Comparison of ENCODE assay signal across 9 mouse cellular contexts in genomic region chr9:81863888-81864234, GRCm38 (mm10). TPM values are rescaled to one million over a fixed set of nuclear protein-coding genes. Genes with fewer than 3 reads are reported as not detected.
A peak's percentile ranks its signal among the peaks of the same experiment; 100 is the strongest.
DNase-seq lines count a peak whose midpoint lies in the region; ATAC-seq and TF ChIP-seq lines count a peak whose summit lies in the region.
"Had no signal": no experiment of that assay in that cellular context is flagged by ENCODE, and none has a peak within 500 bp of the region (broad histone marks: within the 10 kb centered on the region; RNA-seq: fewer than 3 reads in every experiment).

No protein-coding gene starts in this region.

- no peak for DNase-seq in heart, adult 8-10 months (ENCODE audit: low spot score)
- no peak for DNase-seq in Patski (ENCODE audit: low read depth, low spot score)
- no peak for DNase-seq in liver, postnatal 0 days
- DNase-seq in MN1 (ENCODE audit: low spot score), result no peak
- DNase-seq in ovary, postnatal 10 days (ENCODE audit: low spot score), result no peak
- DNase-seq in cerebellum, adult 8-10 months, result no peak

- TF ChIP-seq CTCF in Patski (IDR thresholded peaks at IDR 0.05), result no peak
- TF ChIP-seq CTCF in liver, postnatal 0 days (IDR thresholded peaks at IDR 0.05; ENCODE audit: low read depth), result no peak

- TF ChIP-seq EP300 in liver, postnatal 0 days (IDR thresholded peaks at IDR 0.05; ENCODE audit: low read depth), result no peak

- H3K27ac ChIP-seq in heart, embryonic 13.5 days (replicated peaks), result no peak overlapping the region
- H3K27ac ChIP-seq in liver, postnatal 0 days (ENCODE audit: low read depth), result no peak overlapping the region

- in situ Hi-C loops in Patski (cut with MboI; ENCODE audit: low pct_unique_long_range_greater_than_20kb), result no loop called here

- 0 out of 2 replicates have a peak, but pooled peaks have one; percentile 8 for ATAC-seq in heart, embryonic 13.5 days (ENCODE audit: extremely low read depth, insufficient number of reproducible peaks, low FRiP score, low TSS enrichment)
- ATAC-seq in Patski, result peak; percentile 17
- ATAC-seq in granulocyte monocyte progenitor cell, adult 5-6 weeks (replicated peaks; ENCODE audit: poor library complexity, severe bottlenecking), result peak; percentile 64
- ATAC-seq in liver, postnatal 0 days, result no peak

- H3K4me2 ChIP-seq in heart, embryonic 13.5 days, result peak overlapping the region; percentile 75
- H3K4me2 ChIP-seq in liver, postnatal 0 days (ENCODE audit: low read depth, low read length), result peak overlapping the region; percentile 84

- WGBS in heart, embryonic 13.5 days, result 18% methylated on average over 13 of the region's 13 CpGs
- WGBS in liver, postnatal 0 days (ENCODE audit: insufficient replicate concordance), result 8% methylated on average over 13 of the region's 13 CpGs

- no peaks in the 10 kb centered on the region for H3K36me3 ChIP-seq in heart, embryonic 13.5 days
- H3K36me3 ChIP-seq in liver, postnatal 0 days (replicated peaks; ENCODE audit: insufficient read depth, low read length), result no peaks in the 10 kb centered on the region

- CTCF ChIA-PET in Patski (lab: Charles Lee), result interaction anchor here (1.4 kb wide), 1 partner anchor 237 kb away, joined by 3 read pairs; no protein-coding TSS in a partner anchor

- peak overlapping the region; percentile 77 for H3K9ac ChIP-seq in heart, embryonic 13.5 days
- H3K9ac ChIP-seq in liver, postnatal 0 days (replicated peaks), result peak overlapping the region; percentile 44; the same call in 1 of the 2 replicates

- POLR2A ChIA-PET in Patski (lab: Charles Lee), result no interaction called here

- H3K9me3 ChIP-seq in heart, embryonic 13.5 days, result no peaks in the 10 kb centered on the region
- no peaks in the 10 kb centered on the region for H3K9me3 ChIP-seq in liver, postnatal 0 days (ENCODE audit: low read length)

- peaks cover 15% of the 10 kb centered on the region for H3K27me3 ChIP-seq in heart, embryonic 13.5 days (replicated peaks)
- H3K27me3 ChIP-seq in Patski, result no peaks in the 10 kb centered on the region
- no peaks in the 10 kb centered on the region for H3K27me3 ChIP-seq in liver, postnatal 0 days (ENCODE audit: insufficient read depth, low read length)

- H3K4me1 ChIP-seq in heart, embryonic 13.5 days, result 0 out of 2 replicates have a peak, but pooled peaks cover 3% of the 10 kb centered on the region
- 0 out of 2 replicates have a peak, but pooled peaks cover 6% of the 10 kb centered on the region for H3K4me1 ChIP-seq in liver, postnatal 0 days (ENCODE audit: insufficient read depth)

- peak overlapping the region; percentile 58 for H3K4me3 ChIP-seq in heart, embryonic 13.5 days
- H3K4me3 ChIP-seq in liver, postnatal 0 days (ENCODE audit: low read depth, low read length), result peak overlapping the region; percentile 49

RNA-seq across cellular contexts. Expression of gene Mei4, which starts 0.4 kb away (rescaled TPM):
- 0.23 and 0.32 TPM in 2 replicates for polyA plus RNA-seq in heart, embryonic 13.5 days (2015; fragmentation: Nextera tagmentation; extraction: Ambion mirVana)
- not detected for total RNA-seq in heart, adult 8-10 months (2022)
- 0.80 TPM for polyA plus RNA-seq in Patski (2021)
- 2.2 and 3.1 TPM in 2 replicates for total RNA-seq in granulocyte monocyte progenitor cell, adult 5-6 weeks (2014; fragmentation: Nextera tagmentation)
- total RNA-seq in granulocyte monocyte progenitor cell, adult 5-6 weeks (2017), result 2.1 and 2.4 TPM in 2 replicates
- polyA plus RNA-seq in liver, postnatal 0 days (2015; fragmentation: Nextera tagmentation; extraction: Ambion mirVana), result 0.09 and 0.29 TPM in 2 replicates
- total RNA-seq: MEL had no signal
